In the genomic region with DNA sequence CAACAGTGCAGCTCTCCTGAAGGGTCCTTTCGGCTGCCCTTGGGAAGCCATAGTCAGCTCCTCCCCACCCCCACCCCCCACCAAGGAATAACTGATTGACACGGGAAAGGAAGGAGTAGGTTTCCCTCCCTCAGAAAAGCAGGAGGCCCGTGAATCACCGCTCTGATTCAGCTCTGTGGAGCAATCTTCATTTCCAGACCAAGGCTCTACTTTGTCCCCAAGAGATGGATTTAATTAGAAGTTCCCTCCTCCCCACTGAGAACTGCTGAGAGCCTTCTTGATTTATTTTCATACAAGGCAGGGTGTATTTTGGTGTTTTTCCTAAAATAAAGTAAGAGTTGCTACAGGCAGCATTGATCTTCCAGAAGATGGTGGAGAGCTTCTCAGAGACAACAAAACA, we compare ENCODE assay signal across 19 mouse cellular contexts.
DNase-seq lines count a peak whose midpoint lies in the region; ATAC-seq and TF ChIP-seq lines count a peak whose summit lies in the region.
"Had no signal": no experiment of that assay in that cellular context is flagged by ENCODE, and none has a peak within 500 bp of the region (broad histone marks: within the 10 kb centered on the region; RNA-seq: fewer than 3 reads in every experiment).

No protein-coding gene starts in this region.

- H3K36me3 ChIP-seq in heart, embryonic 10.5 days = no peaks in the 10 kb centered on the region
- no peaks in the 10 kb centered on the region for H3K36me3 ChIP-seq in forebrain, embryonic 11.5 days (ENCODE audit: control insufficient read depth, insufficient read depth, low read length)
- H3K36me3 ChIP-seq: forebrain, embryonic 15.5 days; hindbrain, embryonic 13.5 days; limb, embryonic 12.5 days; liver, embryonic 13.5 days; lung, embryonic 15.5 days; neural tube, embryonic 13.5 days had no signal

- TF ChIP-seq POLR2A in embryonic fibroblast, embryonic 13.5 days (IDR thresholded peaks at IDR 0.05; ENCODE audit: low read depth, low read length) = no peak

- H3K9ac ChIP-seq in forebrain, embryonic 11.5 days (ENCODE audit: low read length) = no peak overlapping the region
- H3K9ac ChIP-seq: forebrain, embryonic 15.5 days; hindbrain, embryonic 13.5 days; limb, embryonic 12.5 days; liver, embryonic 13.5 days; lung, embryonic 15.5 days; neural tube, embryonic 13.5 days had no signal

- H3K27me3 ChIP-seq in heart, embryonic 10.5 days (ENCODE audit: insufficient read depth, poor library complexity, severe bottlenecking) = no peaks in the 10 kb centered on the region
- no peaks in the 10 kb centered on the region for H3K27me3 ChIP-seq in forebrain, embryonic 11.5 days (ENCODE audit: control insufficient read depth, insufficient read depth, low read length)
- H3K27me3 ChIP-seq: forebrain, embryonic 15.5 days; hindbrain, embryonic 13.5 days; limb, embryonic 12.5 days; liver, embryonic 13.5 days had no signal

- H3K4me2 ChIP-seq in forebrain, embryonic 11.5 days (ENCODE audit: low read depth, low read length, severe bottlenecking) = no peak overlapping the region
- H3K4me2 ChIP-seq: forebrain, embryonic 15.5 days; hindbrain, embryonic 13.5 days; limb, embryonic 12.5 days; liver, embryonic 13.5 days; lung, embryonic 15.5 days; midbrain, embryonic 11.5 days; neural tube, embryonic 13.5 days had no signal

- TF ChIP-seq CTCF in embryonic fibroblast, embryonic 13.5 days (IDR thresholded peaks at IDR 0.05; ENCODE audit: borderline replicate concordance, insufficient read depth, low read length) = no peak

- WGBS in heart, embryonic 10.5 days = 66% methylated on average over 4 of the region's 4 CpGs
- WGBS in forebrain, embryonic 11.5 days = 70% methylated on average over 4 of the region's 4 CpGs

- H3K4me1 ChIP-seq in heart, embryonic 10.5 days = peaks cover 28% of the 10 kb centered on the region
- H3K4me1 ChIP-seq in embryonic fibroblast, embryonic 13.5 days (ENCODE audit: control insufficient read depth, insufficient read depth, low read length) = peaks cover 12% of the 10 kb centered on the region
- H3K4me1 ChIP-seq in forebrain, embryonic 11.5 days (replicated peaks; ENCODE audit: control insufficient read depth, insufficient read depth, low read length) = peaks cover 6% of the 10 kb centered on the region

- H3K9me3 ChIP-seq in heart, embryonic 10.5 days = no peaks in the 10 kb centered on the region
- H3K9me3 ChIP-seq in forebrain, embryonic 11.5 days (ENCODE audit: control insufficient read depth, low read length) = no peaks in the 10 kb centered on the region
- H3K9me3 ChIP-seq: limb, embryonic 12.5 days; liver, embryonic 13.5 days; lung, embryonic 15.5 days had no signal

- peak overlapping the region; percentile 47; the same call in 1 of the 2 replicates for H3K27ac ChIP-seq in heart, embryonic 10.5 days
- H3K27ac ChIP-seq in embryonic fibroblast, embryonic 13.5 days (ENCODE audit: insufficient read depth, low read length) = peak overlapping the region; percentile 84
- H3K27ac ChIP-seq in forebrain, embryonic 11.5 days (ENCODE audit: low read depth, low read length) = no peak overlapping the region
- H3K27ac ChIP-seq: forebrain, embryonic 15.5 days; hindbrain, embryonic 13.5 days; lung, embryonic 15.5 days; macrophage; neural tube, embryonic 13.5 days had no signal

- no peak for ATAC-seq in forebrain, embryonic 11.5 days (replicated peaks; ENCODE audit: low FRiP score)
- ATAC-seq: forebrain, embryonic 15.5 days had no signal

- intact Hi-C loops in heart, postnatal 36 days (cut with DNase I) = loop anchor here (1.0 to 2.0 kb wide), 2 partner anchors 31 to 851 kb away; no protein-coding TSS in a partner anchor

- H3K4me3 ChIP-seq in heart, embryonic 10.5 days = no peak overlapping the region
- no peak overlapping the region for H3K4me3 ChIP-seq in embryonic fibroblast, embryonic 13.5 days (ENCODE audit: insufficient read depth, low read length)
- H3K4me3 ChIP-seq in forebrain, embryonic 11.5 days (ENCODE audit: low read depth, low read length) = no peak overlapping the region
- H3K4me3 ChIP-seq: forebrain, embryonic 15.5 days; hindbrain, embryonic 13.5 days; limb, embryonic 12.5 days; liver, embryonic 13.5 days; lung, embryonic 15.5 days; neural tube, embryonic 13.5 days had no signal

- DNase-seq in heart, embryonic 10.5 days (ENCODE audit: low spot score) = no peak
- no peak for DNase-seq in heart, postnatal 36 days
- DNase-seq in NIH3T3 (ENCODE audit: low read depth) = peak; percentile 89
- peak; percentile 46 for DNase-seq in adrenal gland, postnatal 10 days
- no peak for DNase-seq in layer of hippocampus, adult 11-12 months (ENCODE audit: low spot score)
- DNase-seq in forebrain, embryonic 11.5 days (ENCODE audit: low spot score) = no peak
- DNase-seq in kidney, postnatal 14 days = no peak
- DNase-seq: cerebellum, adult 9-11 months; gastrocnemius, postnatal 36 days; heart, postnatal 10 days; liver, embryonic 13.5 days had no signal

Comparison
In these comparisons a context has a peak if more than half of its experiments do, and no peak if none do; other contexts are left out.
1. DNase-seq: peak in NIH3T3 (single experiment) and adrenal gland, postnatal 10 days (single experiment); none in heart, embryonic 10.5 days (single experiment), heart, postnatal 36 days (0 of 2), layer of hippocampus, adult 11-12 months (single experiment), forebrain, embryonic 11.5 days (single experiment) and kidney, postnatal 14 days (single experiment).